8 mouse cellular contexts compared by ENCODE assay signal in the genomic region with DNA sequence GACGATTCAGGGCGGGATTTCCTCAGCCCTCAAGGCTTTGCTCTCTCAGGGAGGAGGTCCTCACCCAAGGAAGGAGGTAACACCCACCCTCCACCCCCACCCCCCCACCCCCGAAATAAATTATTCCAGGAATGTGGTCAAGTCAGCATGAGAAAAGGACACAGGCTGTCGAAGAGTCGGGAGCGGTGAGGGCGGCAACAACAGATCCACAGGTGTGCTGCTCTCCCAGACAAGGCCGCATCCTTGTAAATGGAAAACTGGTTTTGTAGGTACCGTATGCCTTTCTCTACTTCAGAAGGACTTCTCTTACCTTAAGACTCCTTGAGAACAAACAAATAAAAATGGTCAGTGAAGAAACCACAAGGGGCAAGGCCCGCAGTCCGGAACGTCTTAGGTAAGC. TPM values are rescaled to one million over a fixed set of nuclear protein-coding genes. Genes with fewer than 3 reads are reported as not detected.
DNase-seq lines count a peak whose midpoint lies in the region; ATAC-seq lines count a peak whose summit lies in the region.

TSS of gene Serbp1 (plus strand) at position 200 of the 400 bp plus-strand sequence.

- H3K36me3 ChIP-seq in hindbrain, embryonic 14.5 days (replicated peaks; ENCODE audit: control insufficient read depth, insufficient read depth): no peaks in the 10 kb centered on the region
- no peaks in the 10 kb centered on the region for H3K36me3 ChIP-seq in liver, embryonic 16.5 days (ENCODE audit: control insufficient read depth, insufficient read depth)

- no peak within 1 kb of the TSS for H3K9ac ChIP-seq in hindbrain, embryonic 14.5 days
- H3K9ac ChIP-seq in liver, embryonic 16.5 days (ENCODE audit: low read depth, low read length): no peak within 1 kb of the TSS

- peak; percentile 37 for DNase-seq in heart, adult 11 months
- no peak for DNase-seq in heart, adult 9 months (ENCODE audit: low spot score in 2 of 2)
- no peak for DNase-seq in adrenal gland, adult 2 months
- no peak for DNase-seq in gastrocnemius, adult 18-20 months (ENCODE audit: low spot score)
- no peak for DNase-seq in hindbrain, embryonic 14.5 days (ENCODE audit: low spot score)
- DNase-seq in ovary, postnatal 14 days (ENCODE audit: low spot score): no peak
- no peak for DNase-seq in cerebellum, postnatal 14 days

- no peaks in the 10 kb centered on the region for H3K27me3 ChIP-seq in hindbrain, embryonic 14.5 days (ENCODE audit: control insufficient read depth, insufficient read depth, low read length)
- no peaks in the 10 kb centered on the region for H3K27me3 ChIP-seq in liver, embryonic 16.5 days (ENCODE audit: control insufficient read depth, insufficient read depth, low read depth, low read length)

- H3K9me3 ChIP-seq in hindbrain, embryonic 14.5 days (ENCODE audit: control insufficient read depth, low read length): no peaks in the 10 kb centered on the region
- no peaks in the 10 kb centered on the region for H3K9me3 ChIP-seq in liver, embryonic 16.5 days (replicated peaks; ENCODE audit: control insufficient read depth, low read length)

- no peak for ATAC-seq in hindbrain, embryonic 14.5 days (ENCODE audit: low FRiP score)
- no peak for ATAC-seq in liver, embryonic 16.5 days (ENCODE audit: low read depth)

- H3K4me3 ChIP-seq in hindbrain, embryonic 14.5 days (replicated peaks; ENCODE audit: low read length): no peak within 1 kb of the TSS
- H3K4me3 ChIP-seq in liver, embryonic 16.5 days (ENCODE audit: low read depth, low read length): no peak within 1 kb of the TSS

- H3K4me1 ChIP-seq in hindbrain, embryonic 14.5 days (replicated peaks; ENCODE audit: control insufficient read depth, insufficient read depth, low read length): no peaks in the 10 kb centered on the region
- H3K4me1 ChIP-seq in liver, embryonic 16.5 days (ENCODE audit: control insufficient read depth, low read depth, low read length): no peaks in the 10 kb centered on the region

- H3K4me2 ChIP-seq in hindbrain, embryonic 14.5 days (replicated peaks): no peak within 1 kb of the TSS
- no peak within 1 kb of the TSS for H3K4me2 ChIP-seq in liver, embryonic 16.5 days (ENCODE audit: low read depth, low read length)

- 27% methylated on average over 12 of the region's 12 CpGs for WGBS in hindbrain, embryonic 14.5 days
- WGBS in liver, embryonic 16.5 days (ENCODE audit: insufficient replicate concordance): 55% methylated on average over 12 of the region's 12 CpGs

- no peak within 1 kb of the TSS for H3K27ac ChIP-seq in hindbrain, embryonic 14.5 days
- H3K27ac ChIP-seq in liver, embryonic 16.5 days (ENCODE audit: low read length): no peak within 1 kb of the TSS

RNA-seq across cellular contexts. Expression of gene Serbp1, which starts in this region (rescaled TPM):
- 100 to 1,000 TPM; 283 to 345 TPM for total RNA-seq in adrenal gland, adult 2 months (2021)
- polyA plus RNA-seq in adrenal gland, adult 2 months (2012; rRNA removed): 22.1 and 46.7 TPM in 2 replicates
- total RNA-seq in gastrocnemius, adult 18-20 months (2021): 100 to 1,000 TPM; 318 to 338 TPM
- polyA plus RNA-seq in hindbrain, embryonic 14.5 days (2014; fragmentation: Nextera tagmentation; extraction: Ambion mirVana): 343 and 344 TPM in 2 replicates
- 183 and 192 TPM in 2 replicates for polyA plus RNA-seq in liver, embryonic 16.5 days (2015; fragmentation: Nextera tagmentation; extraction: Ambion mirVana)
